Mouse (Mus musculus) thymus, postnatal 0 days (tissue): Measurements from ENCODE around the gene Gm21973. TPM values are rescaled to one million over a fixed set of nuclear protein-coding genes. Genes with fewer than 3 reads are reported as not detected.

Source experiments
- DNase-seq: peaks from one replicate; pipeline ENCODE4 v3.0.0-alpha.2; 2015; ENCODE audit warnings: low spot score
- polyA plus RNA-seq: library from polyadenylated mRNA; unstranded; fragments of >200 nt; fragmentation: Nextera tagmentation; extraction: Ambion mirVana; gene quantifications from 2 replicates; pipeline ENCODE4 v1.2.1, GENCODE M21; 2015

Gm21973 gene
- polyA plus RNA-seq, 1 experiment from 2014 or later, result not detected

- DNase-seq, result no peak
Measured at GRCm38 (mm10) chr15:10399795-10400194, 74.6 kb downstream of the Gm21973 start.

- DNase-seq, result peak; percentile 7
Measured at GRCm38 (mm10) chr15:10400415-10400814, 75.2 kb downstream of the Gm21973 start.

- no peak for DNase-seq
Measured at GRCm38 (mm10) chr15:10409842-10410241, 84.7 kb downstream of the Gm21973 start.

- no peak for DNase-seq
Measured at GRCm38 (mm10) chr15:10410881-10411280, 85.7 kb downstream of the Gm21973 start.

DNA sequence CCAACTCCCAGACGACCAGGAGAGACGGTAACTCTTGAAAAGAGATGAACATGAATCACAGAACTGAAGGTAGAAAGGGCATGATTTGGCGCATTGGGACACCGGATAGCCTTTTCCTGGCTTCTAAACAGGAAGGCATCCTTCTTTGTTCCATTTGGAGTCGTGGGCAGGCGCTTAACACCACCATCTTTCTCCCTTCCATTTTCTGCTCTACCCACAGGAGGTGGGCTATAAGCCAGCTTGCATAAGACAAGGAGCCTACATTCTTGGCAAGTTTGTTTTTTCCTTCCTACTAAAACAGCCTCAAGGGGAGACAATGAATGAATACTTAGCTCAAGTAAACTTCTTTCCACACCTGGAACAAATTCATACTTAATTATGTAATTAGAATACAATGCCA is 88.5 kb downstream of the Gm21973 start:
- no peak for DNase-seq

GRCm38 (mm10) chr15:10421138-10421784 is 96.1 kb downstream of the Gm21973 start:
- DNase-seq, result no peak

GRCm38 (mm10) chr15:10421785-10422144 is 96.6 kb downstream of the Gm21973 start:
- no peak for DNase-seq

Other genes starting within 250 kb of the Gm21973 start
- 0.37 and 0.62 TPM in 2 replicates for gene Prlr, start 148.1 kb upstream of the Gm21973 start, polyA plus RNA-seq
- gene Agxt2, start 33.2 kb downstream of the Gm21973 start, polyA plus RNA-seq, result not detected in 2 replicates
- gene Dnajc21, start 145.1 kb downstream of the Gm21973 start, polyA plus RNA-seq, result 14.9 and 17.5 TPM in 2 replicates
- 163 and 165 TPM in 2 replicates for gene Brix1, start 160.6 kb downstream of the Gm21973 start, polyA plus RNA-seq
- 35.7 and 35.9 TPM in 2 replicates for gene Rad1, start 160.6 kb downstream of the Gm21973 start, polyA plus RNA-seq
- not detected in 2 replicates for gene Ttc23l, start 233.3 kb downstream of the Gm21973 start, polyA plus RNA-seq